Mouse (Mus musculus) left cerebral cortex, postnatal 14 days (tissue): ENCODE measurements around the gene Rhot1. TPM values are rescaled to one million over a fixed set of nuclear protein-coding genes. Genes with fewer than 3 reads are reported as not detected.
"Not testable (repeated sequence)": the region's sequence is repeated elsewhere in the genome, so short reads cannot be mapped to it uniquely, and the experiment has no call there.

Source experiments
- DNase-seq, 2 experiments: peaks; one replicate each; pipeline ENCODE4 v3.0.0; 2021 to 2022; ENCODE audit warnings: low spot score in 2 of 2, mixed read lengths in 1 of 2
- intact Hi-C: fragments of 180-260 bp; cut with DNase I; formaldehyde crosslinking; loops from one replicate; pipeline ENCODE4 v1.15.1; 2025
- long read RNA-seq, 2 experiments: library from polyadenylated mRNA; stranded (forward); transcript quantifications; one replicate each; pipeline ENCODE4 v2.0.0; 2021
- total RNA-seq, 2 experiments: library from RNA; stranded (reverse); gene quantifications; 2 replicates each; pipeline ENCODE4 v1.2.3; 2021

Gene Rhot1
- total RNA-seq: 10 to 100 TPM; 69.9 to 72.3 TPM
- long read RNA-seq, experiment 1, full-length matches to known transcripts: 116 of 152 reads
- long read RNA-seq, experiment 1, partial matches to known transcripts: 6 of 152 reads
- long read RNA-seq, experiment 1, other reads (novel, unspliced or antisense): 30 of 152 reads
- long read RNA-seq, experiment 2, full-length matches to known transcripts: 110 of 123 reads
- long read RNA-seq, experiment 2, partial matches to known transcripts: 4 of 123 reads
- long read RNA-seq, experiment 2, other reads (novel, unspliced or antisense): 9 of 123 reads

DNA sequence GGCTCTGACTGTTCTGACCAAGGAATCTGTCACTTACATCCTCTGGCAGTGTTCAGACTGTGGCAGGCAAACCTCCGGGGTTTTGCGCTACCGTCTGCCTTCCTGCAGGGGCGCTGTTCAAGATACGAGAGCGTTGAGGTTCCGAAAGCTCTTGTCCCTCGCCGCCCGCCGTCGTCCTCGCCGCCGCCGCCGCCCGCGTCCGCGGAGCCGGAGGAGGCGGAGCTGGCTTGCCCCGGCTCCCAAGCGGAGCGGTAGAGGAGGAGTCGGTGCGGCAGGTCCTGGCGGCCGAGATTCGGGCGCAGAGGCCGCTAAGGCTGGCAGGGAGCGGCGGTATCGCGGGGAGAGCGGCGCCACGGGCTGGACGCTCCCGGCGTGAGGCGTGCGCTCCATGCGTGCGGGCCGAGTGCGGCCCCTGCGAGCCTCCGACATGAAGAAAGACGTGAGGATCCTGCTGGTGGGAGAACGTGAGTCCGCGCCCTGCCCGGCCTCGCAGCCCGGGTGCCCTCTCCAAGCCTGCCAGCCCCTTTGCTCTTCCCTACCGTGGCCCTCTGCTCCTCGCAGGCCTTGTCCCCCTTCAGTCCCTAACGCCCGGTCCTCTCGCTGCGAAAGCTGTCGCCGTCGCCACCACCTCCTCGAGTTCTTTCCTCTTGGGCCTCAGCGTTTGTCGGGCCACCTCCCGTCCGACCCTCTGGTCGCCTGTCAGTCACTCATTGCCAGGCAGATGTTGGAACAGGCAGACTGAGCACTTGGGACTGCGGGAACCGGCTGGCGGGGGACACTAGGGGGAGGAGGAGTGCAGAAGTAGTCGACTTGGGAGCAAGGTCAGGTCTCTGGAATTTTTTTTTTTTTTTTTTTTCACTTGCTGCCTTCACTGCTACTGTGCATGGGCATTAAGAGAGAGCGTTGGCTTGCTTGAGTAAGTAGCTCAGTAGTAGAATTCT, at the start of gene Rhot1:
Rhot1 (plus strand) TSS at position 160 of the 941 bp plus-strand sequence.
- peak; percentile 96 to 98 for DNase-seq
- intact Hi-C loops: no loop called here

- intact Hi-C loops: no loop called here
These were observed 47.8 kb upstream of the Rhot1 start for GRCm38 (mm10) chr11:80161041-80161440.

DNA sequence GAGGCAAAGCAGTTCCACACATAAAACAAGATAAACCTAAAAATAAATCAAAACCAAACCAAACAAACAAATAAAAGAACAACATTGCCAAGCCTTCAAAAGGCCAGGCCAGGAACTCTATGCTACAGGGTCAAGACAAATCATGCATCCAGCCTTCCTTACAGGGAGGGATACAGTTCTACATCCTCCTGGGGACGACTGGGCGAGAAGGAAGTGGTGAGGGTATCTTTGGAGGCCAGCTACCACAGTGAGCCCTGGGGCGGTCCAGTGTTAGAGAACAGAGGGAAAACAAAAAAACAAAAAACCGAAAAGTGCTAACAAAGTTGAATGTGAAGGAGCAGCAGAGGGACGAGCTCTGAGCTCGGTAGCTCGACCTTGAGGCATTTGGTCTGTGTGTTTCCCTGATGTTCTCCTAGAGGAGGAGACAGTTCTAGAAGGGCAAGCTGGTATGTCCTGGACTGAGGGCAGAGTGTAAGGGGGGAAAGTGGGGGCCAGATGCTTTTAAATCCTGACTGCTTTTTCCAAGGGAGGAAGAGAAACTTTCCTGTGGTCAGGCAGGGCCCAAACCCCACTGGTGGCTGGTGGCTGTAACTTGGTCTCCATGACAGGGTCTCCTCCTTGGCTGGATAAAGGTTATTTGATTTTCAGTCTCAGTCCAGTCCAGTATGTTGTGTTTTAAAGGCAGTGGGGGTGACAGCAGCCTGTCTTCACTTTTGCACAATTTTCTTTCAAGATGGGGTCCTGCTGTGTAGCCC, 45.3 kb upstream of the Rhot1 start:
- intact Hi-C loops: no loop called here
- no peak for DNase-seq

More at GRCm38 (mm10) chr11:80161041-80161440, 47.8 kb upstream of the Rhot1 start:
- DNase-seq: no peak

DNA sequence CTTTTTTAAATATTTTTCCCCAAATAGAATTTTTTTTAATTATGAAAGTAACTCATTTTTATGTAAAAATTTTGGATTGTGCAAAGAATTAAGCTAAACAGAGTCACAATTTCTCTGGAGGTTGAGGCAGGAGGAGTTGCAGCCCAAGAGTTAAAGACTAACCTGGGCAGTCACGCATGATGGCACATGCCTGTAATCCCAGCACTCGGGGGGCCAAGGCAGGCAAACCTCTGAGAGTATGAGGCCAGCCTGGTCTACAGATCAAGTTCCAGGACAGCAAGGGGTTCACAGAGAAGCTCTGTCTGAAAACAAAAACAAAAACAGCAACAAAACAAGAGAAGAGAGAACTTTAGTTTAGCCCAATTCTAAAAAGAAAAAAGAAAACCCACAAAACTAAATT, 44.6 kb upstream of the Rhot1 start:
- intact Hi-C loops: no loop called here
- no peak for DNase-seq

DNA sequence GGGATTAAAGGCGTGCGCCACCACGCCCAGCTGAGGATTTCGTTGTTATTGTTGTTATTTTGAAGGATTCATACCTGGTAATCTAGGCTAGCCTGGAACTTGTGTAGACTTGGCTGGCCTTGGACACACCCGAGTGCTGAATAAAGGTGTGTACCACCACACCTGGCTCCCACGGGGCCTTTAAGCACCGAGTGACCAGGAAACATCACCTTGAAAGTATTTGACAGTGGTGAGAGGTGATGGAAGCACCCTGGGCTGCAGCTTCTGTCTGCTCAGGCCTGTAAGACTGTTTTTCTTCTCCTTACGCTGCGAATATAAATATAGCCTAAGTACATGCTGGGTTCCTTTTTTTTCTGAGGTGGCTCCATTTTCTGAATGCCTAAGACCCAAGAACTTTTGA, 40.7 kb upstream of the Rhot1 start:
- intact Hi-C loops: no loop called here
- DNase-seq: no peak

- intact Hi-C loops: no loop called here
- DNase-seq: peak in 1 of 2 experiments; percentile 26
These were observed 40.1 kb upstream of the Rhot1 start for GRCm38 (mm10) chr11:80168611-80169249.

DNA sequence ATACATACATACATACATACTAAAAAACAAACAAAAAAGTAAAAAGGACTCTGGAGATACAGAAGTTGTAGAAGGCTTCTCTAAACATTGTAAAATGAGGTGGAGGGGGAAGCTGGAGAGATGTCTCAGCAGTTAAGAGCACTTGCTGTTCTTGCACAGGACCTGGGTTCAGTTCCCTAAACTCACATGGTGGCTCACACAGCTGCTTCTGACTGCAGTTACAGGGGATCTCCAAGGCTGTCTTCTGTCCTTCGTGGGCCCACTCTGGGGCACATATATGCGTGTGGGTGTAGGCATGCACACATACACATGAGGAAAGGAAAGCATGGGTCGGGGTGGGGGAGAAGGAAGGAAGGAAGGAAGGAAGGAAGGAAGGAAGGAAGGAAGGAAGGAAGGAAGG, 39.2 kb upstream of the Rhot1 start:
- no peak for DNase-seq
- intact Hi-C loops: no loop called here

- DNase-seq: no peak
- intact Hi-C loops: no loop called here
These were observed 38.5 kb upstream of the Rhot1 start for GRCm38 (mm10) chr11:80170351-80170750.

DNA sequence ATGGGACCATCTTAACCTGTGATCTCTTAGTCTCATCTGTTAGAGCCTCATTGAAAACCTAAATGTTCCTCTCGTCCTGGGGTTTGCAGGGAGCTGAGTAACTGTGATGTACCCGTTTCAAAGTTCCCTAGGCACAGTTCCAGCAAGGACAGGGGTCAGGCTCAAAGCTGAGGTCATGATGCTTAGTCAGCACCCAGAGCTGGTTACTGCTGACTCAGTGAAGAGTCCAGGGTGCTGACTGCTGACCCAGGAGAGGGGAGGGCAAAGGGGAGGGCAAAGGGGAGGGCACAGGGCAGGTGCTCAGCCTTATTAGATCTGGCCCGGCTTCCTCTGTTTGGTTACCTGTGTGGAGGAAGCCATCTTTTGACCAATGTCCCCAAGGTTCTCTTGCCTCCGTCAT, 36.9 kb upstream of the Rhot1 start:
- DNase-seq: no peak
- intact Hi-C loops: no loop called here

GRCm38 (mm10) chr11:80173963-80174670, 34.7 kb upstream of the Rhot1 start:
- intact Hi-C loops: no loop called here
- no peak for DNase-seq

- peak in 1 of 2 experiments; percentile 25 for DNase-seq
- intact Hi-C loops: no loop called here
These were observed 31.6 kb upstream of the Rhot1 start for GRCm38 (mm10) chr11:80176911-80177895.

- intact Hi-C loops: no loop called here
- no peak for DNase-seq
These were observed 30.5 kb upstream of the Rhot1 start for GRCm38 (mm10) chr11:80178316-80178715.

- intact Hi-C loops: no loop called here
- DNase-seq: no peak
These were observed 27.6 kb upstream of the Rhot1 start for GRCm38 (mm10) chr11:80181021-80181749.

DNA sequence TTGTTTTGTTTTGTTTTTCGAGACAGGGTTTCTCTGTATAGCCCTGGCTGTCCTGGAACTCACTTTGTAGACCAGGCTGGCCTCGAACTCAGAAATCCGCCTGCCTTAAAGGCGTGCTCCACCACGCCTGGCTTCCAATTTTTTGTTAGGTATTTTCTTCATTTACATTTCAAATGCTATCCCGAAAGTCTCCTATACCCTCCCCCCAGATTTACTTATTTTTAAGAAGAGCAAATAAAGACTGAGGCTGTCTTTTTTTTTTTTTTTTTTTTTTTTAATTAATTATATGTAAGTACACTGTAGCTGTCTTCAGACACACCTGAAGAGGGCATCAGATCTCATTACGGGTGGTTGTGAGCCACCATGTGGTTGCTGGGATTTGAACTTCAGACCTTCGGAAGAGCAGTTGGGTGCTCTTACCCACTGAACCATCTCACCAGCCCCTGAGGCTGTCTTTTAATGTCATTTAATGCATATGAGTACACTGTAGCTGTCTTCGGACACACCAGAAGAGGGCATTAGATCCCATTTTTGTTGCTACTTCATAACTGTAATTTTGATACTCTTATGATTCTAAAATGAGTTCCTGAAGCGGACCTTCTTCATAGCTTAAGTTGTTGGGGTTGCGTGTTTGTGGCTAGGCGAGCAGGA, 25.6 kb upstream of the Rhot1 start:
- DNase-seq, intact Hi-C loops: not testable (repeated sequence)

GRCm38 (mm10) chr11:80183705-80184255, 25.0 kb upstream of the Rhot1 start, which contains the start of gene Rnf135:
Gene Rnf135 (plus strand): TSS chr11:80183851.
- intact Hi-C loops: no loop called here

DNA sequence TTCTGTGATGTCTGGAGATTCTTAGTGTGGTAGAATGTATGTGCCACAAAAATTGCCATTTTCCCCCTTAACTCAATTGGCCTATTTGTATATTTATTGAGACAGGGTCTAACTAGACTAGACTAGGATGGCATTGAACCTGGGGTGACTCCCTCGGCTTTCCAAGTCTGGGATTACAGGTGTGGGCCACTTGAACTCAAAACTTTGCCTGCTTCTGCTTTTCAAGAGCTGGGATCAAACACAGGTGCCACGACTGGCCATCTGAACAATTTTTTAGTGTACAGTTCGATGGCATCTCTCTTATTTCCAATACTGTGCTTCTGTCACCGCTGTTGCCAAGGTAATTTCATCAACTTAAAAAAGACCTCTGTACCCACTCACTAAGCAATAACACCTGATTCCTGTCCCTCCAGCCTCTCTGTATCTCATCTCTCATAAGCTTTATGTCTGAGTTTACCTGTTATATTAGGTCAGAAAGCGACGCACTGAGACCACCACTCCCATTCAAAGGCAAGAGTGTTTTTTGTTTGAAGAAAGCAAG, 24.2 kb upstream of the Rhot1 start:
- no peak for DNase-seq
- intact Hi-C loops: no loop called here

More at GRCm38 (mm10) chr11:80183705-80184255, 25.0 kb upstream of the Rhot1 start, which contains the start of gene Rnf135:
- peak; percentile 79 to 80 for DNase-seq
